Mouse (Mus musculus) kidney, adult 18-20 months (tissue): ENCODE data around the gene Wdr1.
"Not testable (repeated sequence)": the region's sequence is repeated elsewhere in the genome, so short reads cannot be mapped to it uniquely, and the experiment has no call there.

Experiments used
- DNase-seq: peaks from one replicate; pipeline ENCODE4 v3.0.0; 2021

The Wdr1 gene

GRCm38 (mm10) chr5:38489739-38490138, 73.3 kb downstream of the Wdr1 start:
- DNase-seq = no peak

DNA sequence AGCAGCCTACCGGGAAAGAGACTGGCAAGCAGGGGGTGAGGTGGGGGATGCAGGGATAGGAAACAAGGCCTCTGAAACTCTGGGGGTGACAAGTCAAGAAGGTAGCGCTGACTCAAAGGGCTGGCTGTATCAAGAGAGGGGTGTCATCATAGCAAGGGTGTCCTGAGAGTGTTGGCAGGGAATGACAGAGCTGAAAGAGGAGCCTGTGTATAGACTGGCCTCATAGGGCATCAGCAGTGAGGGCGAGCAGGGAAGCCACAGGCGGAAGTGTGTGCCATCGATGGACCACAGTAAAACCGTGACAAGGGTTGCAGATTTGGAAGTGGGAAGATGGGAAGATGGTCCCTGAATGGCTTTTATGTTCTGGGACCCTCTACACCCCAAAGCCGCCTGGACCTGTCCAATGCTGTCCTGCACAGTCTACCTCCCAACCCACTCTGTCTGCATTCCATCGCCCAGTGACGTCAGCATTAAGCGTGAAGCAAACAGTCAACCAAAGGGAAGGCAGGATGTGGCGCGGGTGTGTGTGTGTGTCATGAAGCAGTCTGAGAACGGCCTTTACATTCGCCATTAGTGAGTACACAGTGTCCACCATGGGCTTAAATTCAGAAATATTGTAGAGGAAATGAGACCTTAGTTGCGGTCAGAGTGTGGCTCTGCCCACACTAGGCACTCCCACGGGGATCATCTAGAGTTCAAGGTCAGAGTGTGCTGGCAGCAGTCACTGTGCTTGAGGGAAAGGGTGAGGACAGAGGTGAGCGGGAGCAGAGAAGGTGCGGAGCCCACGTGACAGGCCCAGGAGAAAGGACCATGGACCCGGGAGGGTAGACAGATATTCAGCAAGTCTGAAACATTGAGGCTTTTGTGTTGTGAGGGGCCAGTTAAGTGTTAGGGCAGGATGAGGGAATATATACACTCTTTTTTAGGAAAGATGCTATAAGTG, 74.1 kb downstream of the Wdr1 start:
- DNase-seq = no peak

DNA sequence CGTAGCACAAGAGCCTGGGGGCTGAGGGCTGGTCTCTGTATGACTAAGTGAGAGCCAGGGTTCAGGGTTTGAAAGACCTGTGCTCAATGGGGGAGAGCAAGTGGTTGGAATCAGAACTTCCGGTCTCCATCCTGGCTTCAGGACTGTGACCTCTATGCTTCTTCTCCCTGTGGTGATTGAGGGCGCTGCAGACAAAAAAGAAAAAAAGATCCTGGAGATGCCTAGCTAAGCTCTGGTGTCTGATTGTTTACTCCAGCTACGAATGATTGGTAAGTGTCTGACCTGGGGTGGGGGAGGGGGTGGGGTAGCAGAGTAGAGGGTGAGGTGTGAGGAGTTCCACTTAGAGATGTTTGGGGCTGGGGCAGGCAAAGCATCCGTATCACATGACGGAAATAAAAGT, 75.0 kb downstream of the Wdr1 start:
- DNase-seq = no peak

GRCm38 (mm10) chr5:38487247-38487646, 75.8 kb downstream of the Wdr1 start:
- no peak for DNase-seq

DNA sequence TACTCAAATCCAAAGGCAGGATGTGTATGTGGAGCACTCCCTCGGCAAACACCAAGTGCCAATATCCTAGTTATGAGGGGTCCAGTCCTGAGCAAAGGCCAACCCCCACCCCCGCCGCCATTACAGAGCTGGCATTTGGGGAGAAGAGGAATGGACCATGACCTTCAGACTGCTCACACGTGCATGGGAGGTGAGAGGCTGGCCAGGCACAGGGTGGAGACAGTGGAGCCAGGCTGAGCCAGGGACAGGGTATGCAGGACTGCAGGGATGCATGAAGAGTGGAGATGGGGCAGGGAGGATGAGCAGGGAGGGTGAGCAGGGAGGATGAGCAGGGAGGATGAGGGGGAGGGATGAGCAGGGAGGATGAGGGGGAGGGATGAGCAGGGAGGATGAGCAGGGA, 77.1 kb downstream of the Wdr1 start:
- no peak for DNase-seq

GRCm38 (mm10) chr5:38483518-38484110, 79.4 kb downstream of the Wdr1 start:
- no peak for DNase-seq

DNA sequence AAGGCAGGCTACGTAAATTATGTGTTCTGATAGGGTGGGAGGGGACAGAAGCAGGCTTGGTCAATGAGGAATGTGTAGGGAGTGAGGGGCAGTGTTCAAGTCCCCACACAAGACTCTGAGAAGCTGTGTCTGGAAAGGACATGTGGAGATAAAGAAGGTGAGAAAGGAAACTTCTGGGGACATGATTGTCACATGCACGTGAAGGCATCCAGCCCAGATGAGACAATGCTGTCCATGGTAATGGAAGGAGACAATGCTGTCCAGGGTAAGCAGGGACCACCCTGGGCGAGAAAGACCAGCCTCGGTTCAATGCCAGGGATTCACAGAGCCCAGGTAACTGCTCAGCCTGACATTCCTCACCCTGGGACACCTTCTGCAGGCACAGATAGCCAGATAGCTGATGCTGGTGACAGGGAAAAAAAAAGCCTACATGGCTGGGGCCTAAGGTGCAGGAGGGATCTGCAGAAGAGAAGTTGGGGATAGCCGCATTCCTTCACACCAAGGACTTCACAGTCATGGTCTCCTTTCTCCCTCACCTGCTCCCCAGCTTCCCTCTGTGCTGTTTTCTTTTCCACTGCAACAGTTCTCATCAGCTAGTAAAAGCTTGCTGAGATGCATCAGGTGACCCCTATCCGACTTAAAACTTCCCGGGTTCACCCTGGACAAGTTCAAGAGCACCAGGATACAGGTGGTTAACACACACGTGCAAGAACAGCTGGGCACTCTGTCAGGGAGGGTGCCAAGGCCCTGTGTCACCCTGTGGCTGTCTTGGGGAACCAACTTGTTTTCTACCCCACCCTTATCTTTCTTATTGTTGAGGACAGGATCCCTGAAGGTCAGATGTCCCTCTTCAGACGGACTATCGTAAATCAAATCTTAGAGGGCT, 82.0 kb downstream of the Wdr1 start:
- no peak for DNase-seq

- peak; percentile 82 for DNase-seq
Measured at GRCm38 (mm10) chr5:38479908-38480725, 82.9 kb downstream of the Wdr1 start.

DNA sequence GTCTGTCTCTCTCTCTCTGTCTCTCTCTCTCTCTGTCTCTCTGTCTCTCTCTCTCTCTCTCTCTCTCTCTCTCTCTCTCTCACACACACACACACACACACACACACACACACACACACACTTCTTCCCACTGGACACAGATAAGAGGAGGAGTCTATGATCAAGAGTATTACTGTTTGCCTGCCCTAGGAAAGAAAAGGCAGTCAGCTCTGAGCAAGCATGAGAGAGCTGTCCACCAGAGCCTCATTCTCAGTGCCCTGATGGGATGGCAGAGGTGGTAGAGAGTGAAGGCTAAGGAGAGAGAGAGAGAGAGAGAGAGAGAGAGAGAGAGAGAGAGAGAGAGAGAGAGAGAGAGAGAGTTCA, 83.5 kb downstream of the Wdr1 start:
- not testable (repeated sequence) for DNase-seq

GRCm38 (mm10) chr5:38479027-38479426, 84.0 kb downstream of the Wdr1 start:
- DNase-seq = peak; percentile 63

DNA sequence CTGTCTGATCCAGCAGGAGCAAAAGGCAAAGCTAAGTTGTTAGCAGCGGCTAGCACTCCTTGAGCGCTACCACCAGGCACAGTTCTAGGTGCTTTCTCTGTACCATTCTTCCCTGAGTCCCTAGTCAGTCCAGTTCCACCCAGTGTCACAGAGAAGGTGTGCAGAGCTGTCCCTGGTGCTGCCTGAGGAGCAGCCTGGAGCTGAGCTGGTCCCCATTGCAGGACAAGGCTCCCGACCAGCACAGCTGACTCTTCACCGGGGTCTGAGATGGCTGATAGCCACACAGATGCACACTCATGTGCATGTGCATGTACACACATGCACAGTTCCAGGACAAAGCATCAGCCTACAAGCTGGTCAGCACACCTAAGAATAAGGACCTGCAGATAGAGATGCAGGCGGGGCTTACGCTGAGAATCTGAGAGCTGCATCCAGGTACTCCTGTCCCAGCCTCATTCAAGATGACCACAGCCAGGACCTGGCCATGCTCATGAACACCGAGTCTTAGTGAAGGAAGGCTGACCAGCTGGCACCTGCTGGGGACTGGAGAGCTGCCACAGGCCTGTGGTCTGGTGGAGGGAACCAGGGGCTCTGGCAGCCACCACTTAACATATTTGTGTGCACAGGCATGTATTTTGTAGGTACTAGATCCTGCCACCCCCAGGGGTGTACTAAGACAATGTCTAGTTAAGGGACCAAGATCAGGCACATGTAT, 85.1 kb downstream of the Wdr1 start:
- DNase-seq = no peak

DNA sequence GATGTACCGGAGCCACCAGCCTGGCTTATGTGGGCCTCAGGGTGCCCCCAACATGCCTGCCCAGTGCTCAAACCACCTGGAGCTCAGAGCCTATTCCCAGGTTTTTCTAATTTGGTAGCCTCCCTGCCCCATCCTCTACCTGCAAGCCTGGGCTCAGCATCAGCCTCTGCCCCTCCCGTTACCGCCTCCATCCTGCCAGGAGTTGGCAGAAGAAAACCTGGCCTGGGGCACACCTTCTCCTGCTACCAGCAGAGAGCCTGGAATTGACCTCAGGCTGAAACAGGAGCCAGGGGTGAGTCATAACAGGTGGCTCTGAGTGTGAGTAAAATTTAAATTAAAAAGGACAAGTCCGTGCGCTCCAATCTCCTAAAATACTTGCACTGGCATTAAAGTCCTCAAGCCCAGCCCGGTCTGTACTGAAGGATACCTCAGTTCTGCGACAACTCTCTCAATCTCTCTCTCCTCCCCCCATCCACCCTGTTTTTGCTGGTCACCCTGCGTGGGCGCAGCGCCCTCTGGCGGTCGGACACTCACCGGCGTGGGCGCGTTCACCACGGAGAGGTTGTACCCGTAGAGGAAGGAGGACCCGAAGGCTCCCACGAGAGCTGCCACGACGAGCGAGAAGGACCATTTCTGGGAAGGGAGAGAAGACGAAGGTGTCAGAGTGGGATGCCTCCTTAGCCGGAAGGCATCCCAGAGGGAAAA, 86.0 kb downstream of the Wdr1 start:
- DNase-seq = no peak
